Mouse (Mus musculus) thymus, adult 2 months (tissue): ENCODE data around the gene 5730455P16Rik.

Experiments
- CTCF ChIP-seq: fragments of 200-500 bp; IDR thresholded peaks from 2 replicates; pipeline ENCODE4 v1.5.1; 2012; ENCODE audit warnings: mild to moderate bottlenecking, control low read depth, low read length, moderate library complexity, borderline replicate concordance; ENCODE audit not compliant: control insufficient read depth, poor library complexity, insufficient read depth; ENCODE audit errors: extremely low read depth
- POLR2A ChIP-seq: fragments of 200-500 bp; IDR thresholded peaks from 2 replicates; pipeline ENCODE4 v1.6.1; 2012; ENCODE audit warnings: mild to moderate bottlenecking, low read length, control low read depth, moderate library complexity; ENCODE audit not compliant: control insufficient read depth, poor library complexity, insufficient read depth; ENCODE audit errors: extremely low read depth

GRCm38 (mm10) chr11:80351832-80352430, 25.9 kb downstream of the 5730455P16Rik start:
- no peak for TF ChIP-seq POLR2A
- TF ChIP-seq CTCF, result peak; percentile 80; the same call in 1 of the 2 replicates
